Mouse (Mus musculus) urinary bladder, adult 18-20 months (tissue): ENCODE data around the gene Col23a1.
"Not testable (repeated sequence)": the region's sequence is repeated elsewhere in the genome, so short reads cannot be mapped to it uniquely, and the experiment has no call there.

Source experiments
- DNase-seq, 2 experiments: peaks; one replicate each; pipeline ENCODE4 v3.0.0; 2022; ENCODE audit warnings: low spot score in 2 of 2, mixed read lengths in 2 of 2

Col23a1 gene

DNA sequence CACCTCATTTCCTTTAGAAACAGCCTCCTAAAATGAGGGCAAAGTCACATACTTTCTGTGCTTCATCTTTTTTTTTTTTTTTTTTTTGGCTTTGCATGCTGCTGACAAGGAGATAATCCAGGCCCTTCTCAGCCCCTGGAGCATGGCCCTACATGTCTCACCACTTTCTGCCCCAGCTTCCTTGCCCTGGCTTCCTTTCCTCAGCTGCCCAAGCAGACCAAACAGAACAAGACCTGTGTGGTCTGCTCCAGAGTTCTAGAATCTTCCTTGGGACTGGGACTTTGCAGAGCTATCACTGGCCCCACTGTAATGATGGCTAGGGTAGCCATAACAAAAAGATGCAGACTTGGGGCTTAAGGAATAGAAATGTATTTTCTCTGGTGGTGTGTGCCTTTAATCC is 300.3 kb downstream of the Col23a1 start:
- no peak for DNase-seq

DNA sequence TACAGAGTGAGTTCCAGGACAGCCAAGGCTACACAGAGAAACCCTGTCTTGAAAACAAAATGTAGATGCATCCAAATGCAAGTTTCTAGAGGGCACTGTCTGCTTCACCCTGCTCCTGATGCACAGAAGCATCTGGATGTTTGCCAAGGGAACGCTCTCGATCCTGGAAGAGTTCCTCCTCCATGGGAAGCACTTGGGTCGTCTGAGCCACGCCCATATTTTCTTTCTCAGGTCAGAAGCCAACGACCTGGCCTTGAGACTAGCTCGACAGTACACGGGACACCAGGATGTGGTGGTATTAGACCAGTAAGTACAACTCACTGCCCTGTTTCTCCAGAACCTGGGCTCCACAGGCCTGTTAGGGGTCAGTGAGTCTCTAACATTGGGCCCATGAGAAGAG is 301.4 kb downstream of the Col23a1 start:
- DNase-seq = no peak

DNA sequence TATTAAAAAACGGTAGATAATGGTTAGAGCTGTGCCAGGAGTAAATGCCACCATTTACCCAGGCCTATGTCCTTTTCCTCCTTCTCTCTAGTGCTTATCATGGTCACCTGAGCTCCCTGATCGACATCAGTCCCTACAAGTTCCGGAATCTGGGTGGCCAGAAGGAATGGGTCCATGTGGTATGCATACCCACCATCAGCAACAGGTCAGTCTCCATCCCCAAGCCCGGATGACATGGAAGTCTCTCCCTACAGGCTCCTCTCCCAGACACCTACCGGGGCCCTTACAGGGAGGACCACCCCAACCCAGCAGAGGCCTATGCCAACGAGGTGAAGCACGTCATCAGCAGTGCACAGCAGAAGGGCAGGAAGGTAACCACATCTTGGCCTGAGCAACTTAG is 302.2 kb downstream of the Col23a1 start:
- no peak for DNase-seq

DNA sequence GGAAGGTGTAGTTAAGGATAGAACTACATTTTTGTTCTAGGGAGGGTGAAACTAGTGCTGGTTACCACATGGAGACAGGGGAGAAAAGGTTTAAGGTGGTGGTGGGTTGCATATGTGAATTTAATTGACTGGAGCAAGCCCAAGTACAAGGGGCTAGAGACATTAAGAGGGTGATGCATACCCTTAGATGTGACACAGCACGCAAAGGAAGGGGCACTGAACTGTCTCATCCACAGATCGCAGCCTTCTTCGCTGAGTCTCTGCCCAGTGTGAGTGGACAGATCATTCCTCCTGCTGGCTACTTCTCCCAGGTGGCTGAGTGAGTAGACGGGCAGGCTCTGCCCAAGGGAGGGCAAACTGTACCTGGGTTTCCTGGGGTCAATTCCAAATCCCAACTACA is 303.6 kb downstream of the Col23a1 start:
- DNase-seq = no peak

DNA sequence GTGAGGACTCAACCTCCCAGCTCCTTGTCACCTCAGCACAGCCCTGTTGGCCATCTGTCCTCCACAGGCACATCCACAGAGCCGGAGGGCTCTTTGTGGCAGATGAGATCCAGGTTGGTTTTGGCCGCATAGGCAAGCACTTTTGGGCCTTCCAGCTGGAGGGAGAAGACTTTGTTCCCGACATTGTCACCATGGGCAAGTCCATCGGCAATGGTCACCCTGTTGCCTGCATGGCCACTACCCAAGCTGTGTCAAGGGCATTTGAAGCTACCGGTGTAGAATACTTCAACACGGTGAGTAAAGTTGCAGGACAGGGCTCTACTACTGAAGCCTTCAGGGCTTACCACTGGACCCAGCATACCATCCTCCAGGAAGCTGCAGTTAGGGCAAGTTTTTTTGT is 304.1 kb downstream of the Col23a1 start:
- no peak for DNase-seq

DNA sequence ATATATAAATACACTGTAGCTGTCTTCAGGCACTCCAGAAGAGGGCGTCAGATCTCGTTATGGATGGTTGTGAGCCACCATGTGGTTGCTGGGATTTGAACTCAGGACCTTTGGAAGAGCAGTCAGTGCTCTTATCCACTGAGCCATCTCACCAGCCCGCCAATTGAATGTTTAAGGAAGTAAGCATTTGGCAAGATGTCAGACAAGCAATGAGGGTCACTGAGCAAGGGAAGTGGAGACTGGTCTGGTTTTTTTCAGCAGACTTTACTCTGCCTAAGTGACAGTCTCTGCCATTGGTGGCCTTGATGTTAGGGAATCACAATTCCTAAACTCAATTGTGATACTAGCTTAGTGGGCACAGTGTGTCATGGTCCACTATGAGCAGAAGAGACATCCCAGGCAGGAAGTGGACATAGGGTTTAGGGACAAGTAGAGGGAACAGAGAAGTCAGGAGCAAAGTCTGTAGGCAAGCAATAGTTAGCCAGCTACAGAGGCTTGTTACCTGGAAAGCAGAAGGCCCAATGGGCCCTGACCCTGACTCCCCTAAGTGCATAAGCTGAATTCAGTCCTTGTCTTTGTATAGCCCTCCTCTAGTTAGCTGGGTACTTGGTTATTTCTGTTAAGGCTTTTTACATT is 305.1 kb downstream of the Col23a1 start:
- DNase-seq = no peak

DNA sequence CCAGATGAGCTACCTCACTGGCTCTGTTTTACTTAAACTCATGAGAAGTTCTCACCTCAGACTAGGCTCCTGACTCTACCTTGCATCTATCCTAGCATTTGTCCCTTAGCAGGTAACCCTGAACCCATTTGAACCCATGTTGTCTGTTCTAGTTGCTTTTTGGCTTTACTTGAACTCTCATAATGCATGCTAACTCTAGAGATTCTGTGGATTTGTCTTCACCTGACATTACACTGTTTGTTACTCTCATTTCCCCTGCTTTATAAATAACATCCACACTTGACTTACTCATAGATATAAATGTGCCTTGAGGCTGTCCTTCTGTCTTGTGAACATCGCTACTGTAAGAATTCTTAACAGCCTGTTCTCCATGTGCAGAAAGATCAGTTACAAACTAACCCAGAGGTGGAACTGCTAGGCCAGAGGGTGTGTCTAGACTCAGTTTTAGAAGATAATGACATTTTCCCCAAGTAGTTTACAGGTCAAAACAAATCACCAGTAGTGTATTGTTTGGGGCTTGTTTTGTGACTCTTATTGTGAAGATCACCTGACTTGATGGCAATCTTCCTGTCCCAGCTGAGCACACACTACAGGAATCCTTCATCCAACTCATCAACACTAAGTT is 305.9 kb downstream of the Col23a1 start:
- no peak for DNase-seq

DNA sequence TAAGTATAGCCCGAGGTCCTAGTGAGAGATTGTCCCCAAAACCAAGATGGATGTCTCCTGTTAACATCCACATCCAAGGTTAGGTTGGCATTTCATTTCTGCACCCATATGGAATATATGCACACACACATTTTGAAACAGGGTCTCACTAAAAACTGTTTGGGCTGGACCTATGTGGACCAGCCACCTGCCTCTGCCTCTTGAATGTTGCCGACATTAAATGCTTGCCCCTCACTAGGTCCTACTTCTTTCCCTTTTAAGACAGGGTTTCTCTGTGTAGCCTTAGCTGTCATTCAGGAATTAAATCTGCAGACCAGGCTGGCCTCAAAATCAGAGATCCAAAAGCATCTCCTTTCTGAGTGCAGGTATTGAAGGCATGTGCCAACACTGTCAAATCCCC is 307.8 kb downstream of the Col23a1 start:
- no peak for DNase-seq

DNA sequence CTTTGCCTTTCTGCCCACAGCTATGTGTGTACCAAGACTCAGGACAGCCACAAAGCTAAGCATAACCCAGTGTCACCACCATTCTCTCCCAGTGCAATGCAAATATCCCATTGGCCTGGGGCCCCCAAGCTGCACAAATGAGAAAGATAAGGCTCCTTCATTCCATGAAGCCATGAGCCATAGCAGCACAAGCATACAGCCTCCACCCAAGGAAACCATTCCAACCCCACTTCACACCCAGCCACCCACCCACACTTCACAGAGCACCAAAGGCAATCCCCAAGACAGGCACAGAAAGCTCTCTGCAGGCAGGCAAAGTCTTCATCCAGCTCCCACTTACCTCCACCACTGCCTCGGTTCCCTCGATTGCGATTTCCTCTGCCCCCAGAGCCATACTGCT is 312.5 kb downstream of the Col23a1 start:
- no peak for DNase-seq

DNA sequence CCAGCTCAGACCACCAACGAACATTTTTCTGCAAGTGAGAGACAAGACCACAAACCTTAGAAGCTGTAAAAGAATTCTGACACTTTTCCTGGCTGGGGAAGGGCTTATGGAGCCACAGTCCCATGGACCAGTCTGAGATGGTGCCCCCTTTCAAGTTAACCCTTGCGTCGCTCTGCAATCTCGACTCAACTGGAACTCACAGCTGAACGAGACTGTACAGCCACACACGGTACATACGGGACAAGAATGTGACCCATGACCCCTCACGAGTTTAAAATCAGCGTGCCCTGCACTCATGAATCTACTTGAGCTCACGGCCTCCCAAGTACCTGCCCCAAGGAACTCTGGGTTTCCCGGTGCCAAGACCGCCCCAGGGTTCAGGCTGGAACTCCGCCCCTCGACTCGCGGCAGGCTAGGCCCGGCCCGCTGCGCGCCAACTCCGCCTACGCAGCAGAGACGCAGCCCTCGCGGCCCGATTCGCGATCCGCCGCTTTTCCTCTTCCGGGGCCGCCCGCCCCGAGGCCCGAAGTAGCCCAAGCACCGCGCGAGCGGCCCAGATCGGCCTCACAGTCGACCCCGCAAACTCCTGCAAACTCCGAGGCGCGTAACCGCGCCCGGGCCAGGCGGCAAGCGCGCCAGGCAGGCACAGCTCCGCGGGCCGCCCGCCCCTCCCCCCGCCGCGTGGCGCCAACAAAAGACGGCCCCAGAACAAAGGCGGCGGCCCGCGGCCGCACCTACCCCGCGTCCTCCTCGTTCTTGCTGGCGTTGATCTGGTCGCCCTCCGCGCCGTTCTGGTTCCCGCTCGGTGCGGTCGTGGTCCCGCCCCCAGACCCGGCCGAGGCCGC is 316.1 kb downstream of the Col23a1 start:
- peak; percentile 81 to 88 for DNase-seq

DNA sequence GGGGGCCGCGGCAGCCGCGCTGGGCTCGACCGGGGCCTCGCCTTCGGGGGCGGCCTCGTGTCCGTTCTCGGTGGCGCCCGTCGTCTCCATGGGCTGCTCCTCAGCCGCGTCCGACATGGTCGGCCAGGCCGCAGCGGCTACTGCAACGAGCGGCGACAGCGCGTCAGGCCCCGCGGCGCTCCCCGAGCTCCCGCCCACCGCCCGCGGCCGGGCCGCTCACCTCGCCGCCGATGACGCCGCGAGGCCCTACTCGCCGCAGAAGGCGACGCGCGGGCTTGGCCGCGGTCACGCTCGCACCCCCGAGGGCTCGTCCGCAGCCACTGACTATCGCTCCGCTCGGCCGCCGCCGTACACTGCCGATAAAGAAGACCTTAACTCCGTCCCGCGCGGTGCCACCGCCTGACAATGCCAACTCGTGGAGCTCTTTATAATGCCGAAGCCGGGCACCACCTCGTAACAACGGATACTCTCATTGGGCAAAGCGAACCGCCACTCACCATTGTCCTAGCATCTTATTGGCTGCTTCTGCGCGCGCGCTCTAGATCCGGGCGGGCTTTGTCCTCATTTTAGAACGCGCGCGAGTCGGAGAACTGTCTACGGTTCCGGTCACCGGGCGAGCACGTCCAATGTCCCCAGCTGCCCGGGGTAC is 316.9 kb downstream of the Col23a1 start, which contains the start of gene Hnrnpab:
Hnrnpab (minus strand) TSS at position 401 of the 649 bp plus-strand sequence.
- peak; percentile 91 to 96 for DNase-seq

DNA sequence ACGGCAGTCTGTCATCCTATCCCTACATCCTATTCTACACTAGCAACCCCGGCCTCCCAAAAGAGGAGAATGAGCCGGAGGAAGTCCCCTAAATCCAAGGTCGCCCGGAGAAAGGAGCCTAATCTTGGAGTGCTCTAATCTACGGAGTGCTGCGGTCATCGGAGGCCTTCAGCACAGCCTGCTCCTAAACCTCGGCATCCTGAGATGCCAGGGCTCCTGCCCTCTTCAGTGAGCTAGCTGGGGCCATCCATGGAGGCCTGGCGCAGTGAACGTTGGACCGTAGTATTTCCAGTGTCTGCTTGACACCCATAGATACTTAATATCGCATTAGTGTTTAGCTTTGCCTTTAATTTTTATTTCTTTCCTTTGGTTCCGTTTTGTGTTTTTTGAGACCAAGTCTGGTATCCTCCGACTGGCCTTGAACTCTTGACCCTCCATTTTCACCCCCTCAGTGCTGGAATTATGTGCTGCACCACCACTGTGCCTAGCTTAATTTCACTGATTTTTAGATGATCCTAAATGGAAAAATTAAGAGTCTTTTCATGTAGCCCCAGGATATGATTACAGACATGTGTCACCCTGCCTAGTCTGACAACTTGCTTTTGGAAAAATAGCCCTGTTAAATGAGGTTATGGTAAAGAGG is 317.5 kb downstream of the Col23a1 start:
- no peak for DNase-seq

DNA sequence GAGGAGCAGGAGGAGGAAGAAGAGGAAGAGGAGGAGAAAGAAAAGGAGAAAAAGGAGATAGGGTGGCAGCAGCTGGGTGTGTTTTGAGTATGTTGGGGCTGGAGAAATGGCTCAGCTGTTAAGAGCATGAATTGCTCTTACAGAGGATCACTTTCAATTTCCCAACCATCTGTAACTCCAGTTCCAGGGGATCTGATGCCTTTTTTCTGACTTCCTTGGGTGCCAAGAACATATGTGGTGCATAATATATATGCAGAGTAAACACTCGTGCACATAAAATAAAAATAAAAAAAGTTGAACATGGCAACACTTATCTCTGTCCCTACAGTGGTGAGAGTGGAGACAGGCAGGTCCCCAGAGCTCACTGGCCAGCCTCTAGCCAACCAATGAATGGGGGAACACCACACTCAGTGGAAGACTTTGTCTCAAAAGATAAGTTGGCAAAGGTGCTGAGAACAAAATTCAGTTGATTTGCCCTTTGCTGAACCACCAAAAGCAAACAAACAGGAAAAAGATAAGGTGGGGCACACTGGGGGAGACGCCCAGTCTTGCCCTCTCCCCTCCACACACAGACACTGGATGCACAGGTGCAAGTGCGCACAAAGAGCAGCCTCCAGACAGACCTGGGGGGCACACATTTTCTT is 319.7 kb downstream of the Col23a1 start:
- no peak for DNase-seq

DNA sequence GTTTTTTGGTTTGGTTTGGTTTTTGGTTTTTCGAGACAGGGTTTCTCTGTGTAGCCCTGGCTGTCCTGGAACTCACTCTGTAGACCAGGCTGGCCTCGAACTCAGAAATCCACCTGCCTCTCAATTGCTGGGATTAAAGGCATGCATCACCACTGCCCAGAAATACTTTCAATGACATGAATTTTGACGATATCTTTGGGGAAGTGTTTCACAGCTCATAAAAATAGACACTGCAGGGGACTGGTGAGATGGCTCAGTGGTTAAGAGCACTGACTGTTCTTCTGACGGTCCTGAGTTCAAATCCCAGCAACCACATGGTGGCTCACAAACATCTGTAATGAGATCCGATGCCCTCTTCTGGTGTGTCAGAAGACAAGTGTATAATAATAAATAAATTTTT is 320.2 kb downstream of the Col23a1 start:
- not testable (repeated sequence) for DNase-seq

DNA sequence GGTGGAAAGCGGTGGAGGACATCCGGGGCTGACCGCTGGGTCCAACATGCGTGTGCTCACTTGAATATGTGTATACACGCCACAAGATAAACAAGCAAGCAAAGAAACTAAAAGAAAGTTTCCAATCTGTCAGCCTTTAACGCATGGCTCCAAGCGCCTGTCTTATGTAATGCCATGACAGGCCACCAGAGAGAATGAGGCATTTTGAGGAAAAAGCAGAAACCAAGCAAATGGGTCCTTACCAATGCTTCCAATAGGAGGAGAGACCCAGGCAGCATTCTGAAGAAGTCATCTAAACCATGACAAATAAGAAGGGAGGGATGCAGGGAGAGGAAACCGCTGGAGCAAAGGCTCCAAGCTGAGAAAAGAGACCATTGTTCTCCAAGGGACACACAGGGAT is 324.5 kb downstream of the Col23a1 start:
- DNase-seq = no peak

DNA sequence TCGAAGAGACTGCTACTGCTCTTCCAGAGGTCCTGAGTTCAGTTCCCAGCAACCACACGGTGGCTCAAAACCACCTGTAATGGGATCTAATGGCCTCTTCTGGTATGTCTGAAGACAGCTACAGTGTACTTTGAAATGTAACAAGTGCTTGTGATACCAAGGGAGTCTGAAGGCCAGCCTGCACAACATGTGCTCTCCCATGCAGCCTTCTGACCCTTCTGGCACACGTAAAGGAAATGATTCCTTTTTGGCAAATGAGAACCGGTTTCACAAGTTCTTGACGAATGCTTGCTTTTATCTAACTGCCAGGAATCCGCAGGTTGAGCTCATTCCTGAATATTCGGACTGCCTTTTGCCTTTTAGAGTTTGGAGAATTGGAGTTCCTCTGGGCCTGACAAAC is 325.4 kb downstream of the Col23a1 start:
- DNase-seq = peak in 1 of 2 experiments; percentile 24

DNA sequence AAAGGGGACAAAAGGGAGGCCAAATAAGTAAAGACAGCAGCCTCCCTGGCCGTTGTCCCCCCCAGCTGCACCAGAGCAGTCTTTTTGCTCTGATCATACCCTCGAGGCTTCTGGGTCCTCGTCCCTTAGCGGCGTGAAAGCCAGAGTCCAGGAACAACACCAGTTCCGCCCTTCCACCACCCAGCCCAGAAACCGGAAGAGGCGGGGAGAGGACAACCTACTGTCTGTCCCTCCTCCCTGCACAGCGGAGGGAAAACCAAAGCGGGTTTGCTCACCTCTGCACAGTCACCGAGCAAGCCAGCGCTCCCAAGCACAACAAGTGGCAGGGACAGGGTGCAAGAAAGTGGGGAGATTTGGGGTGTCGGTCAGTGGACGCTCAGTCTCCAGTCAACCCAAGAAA is 325.9 kb downstream of the Col23a1 start:
- peak; percentile 71 to 73 for DNase-seq

DNA sequence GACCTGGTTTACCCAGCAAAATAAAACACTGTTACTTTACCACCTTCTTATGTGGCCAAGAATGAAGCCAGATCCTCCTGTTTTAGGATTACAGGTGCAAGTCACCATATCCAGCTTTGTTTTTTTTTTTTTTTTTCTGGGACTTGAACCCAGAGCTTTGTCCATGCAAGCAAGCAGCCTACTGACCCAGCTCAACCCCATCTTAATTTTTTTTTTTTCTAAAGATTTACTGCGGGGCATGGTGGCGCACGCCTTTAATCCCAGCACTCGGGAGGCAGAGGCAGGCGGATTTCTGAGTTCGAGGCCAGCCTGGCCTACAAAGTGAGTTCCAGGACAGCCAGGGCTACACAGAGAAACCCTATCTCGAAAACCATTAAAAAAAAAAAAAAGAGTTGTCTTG is 326.4 kb downstream of the Col23a1 start:
- DNase-seq = not testable (repeated sequence)

DNA sequence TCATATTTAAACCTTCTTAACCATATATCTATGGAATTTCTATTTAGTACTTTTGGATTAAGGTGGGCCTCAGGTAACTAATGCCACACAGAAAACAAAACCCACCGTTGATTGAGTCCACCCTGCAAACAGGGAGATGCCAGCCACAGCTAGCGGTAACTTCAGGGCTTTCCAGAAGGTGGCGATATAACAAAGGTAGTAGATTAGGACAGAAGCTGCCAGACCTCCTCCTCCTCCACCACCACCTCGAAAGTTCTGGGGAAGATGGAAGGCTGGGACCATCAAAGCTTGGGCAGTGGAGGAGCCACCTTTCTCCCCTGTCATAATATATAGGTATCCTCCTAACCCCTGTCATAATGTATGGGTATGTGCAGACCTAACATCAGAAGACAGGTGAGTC is 328.0 kb downstream of the Col23a1 start:
- peak in 1 of 2 experiments; percentile 51 for DNase-seq

DNA sequence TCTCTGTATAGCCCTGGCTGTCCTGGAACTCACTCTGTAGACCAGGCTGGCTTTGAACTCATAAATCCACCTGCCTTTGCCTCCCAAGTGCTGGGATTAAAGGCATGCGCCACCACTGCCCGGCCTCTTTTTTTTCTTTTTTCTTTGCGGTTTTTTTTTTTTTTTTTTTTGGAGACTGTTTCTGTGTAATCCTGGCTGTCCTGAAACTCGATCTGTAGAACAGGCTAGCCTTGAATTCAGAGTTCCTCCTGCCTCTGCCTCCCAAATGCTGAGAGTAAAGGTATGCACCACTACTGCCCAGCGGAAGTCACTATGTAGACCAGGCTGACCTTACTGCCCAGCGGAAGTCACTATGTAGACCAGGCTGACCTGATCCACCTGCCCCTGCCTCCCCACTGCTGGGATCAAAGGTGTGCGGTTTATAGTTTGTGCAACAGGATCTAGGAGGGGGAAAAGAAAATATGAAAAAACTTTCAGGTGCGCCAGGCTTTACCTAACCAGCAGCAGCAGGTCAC is 329.2 kb downstream of the Col23a1 start:
- DNase-seq = no peak
